Mouse (Mus musculus) limb, embryonic 11.5 days (tissue): Measurements from ENCODE around the gene 1700024G13Rik. TPM values are rescaled to one million over a fixed set of nuclear protein-coding genes. Genes with fewer than 3 reads are reported as not detected.
"Not testable (repeated sequence)": the region's sequence is repeated elsewhere in the genome, so short reads cannot be mapped to it uniquely, and the experiment has no call there.

ENCODE experiments used
- ATAC-seq: fragments of 200-750 bp; cut with Nextera tagmentation; 2 replicates; pipeline ENCODE4 v1.8.0; 2017; ENCODE audit warnings: low read depth; ENCODE audit not compliant: insufficient number of reproducible peaks, low FRiP score, low TSS enrichment
- DNase-seq: peaks from one replicate; pipeline ENCODE4 v3.0.0-alpha.2; 2015; ENCODE audit warnings: low spot score
- H3K27ac ChIP-seq: fragments of 300-500 bp; sonication (generic); replicated peaks from 2 replicates; pipeline ENCODE4 v1.5.1; 2014; ENCODE audit warnings: low read depth, mild to moderate bottlenecking, low read length
- H3K27me3 ChIP-seq: fragments of 300-500 bp; sonication (generic); 2 replicates; pipeline ENCODE4 v1.6.1; 2014; ENCODE audit warnings: mild to moderate bottlenecking, low read length, mixed read lengths; ENCODE audit not compliant: control insufficient read depth, insufficient read depth
- H3K36me3 ChIP-seq: fragments of 300-500 bp; sonication (generic); 2 replicates; pipeline ENCODE4 v1.6.1; 2014; ENCODE audit warnings: mild to moderate bottlenecking, low read length, moderate library complexity, mixed read lengths; ENCODE audit not compliant: control insufficient read depth, insufficient read depth
- H3K4me1 ChIP-seq: fragments of 300-500 bp; sonication (generic); 2 replicates; pipeline ENCODE4 v1.6.1; 2014; ENCODE audit warnings: low read length, mixed read lengths; ENCODE audit not compliant: control insufficient read depth, insufficient read depth
- H3K4me2 ChIP-seq: fragments of 300-500 bp; sonication (generic); 2 replicates; pipeline ENCODE4 v1.6.1; 2014; ENCODE audit warnings: low read depth, mild to moderate bottlenecking, moderate library complexity; ENCODE audit not compliant: severe bottlenecking
- H3K4me3 ChIP-seq: fragments of 300-500 bp; sonication (generic); 2 replicates; pipeline ENCODE4 v1.5.1; 2014; ENCODE audit warnings: low read depth, low read length
- H3K9ac ChIP-seq: fragments of 300-500 bp; sonication (generic); 2 replicates; pipeline ENCODE4 v1.6.1; 2014; ENCODE audit warnings: mild to moderate bottlenecking, low read length
- H3K9me3 ChIP-seq: fragments of 300-500 bp; sonication (generic); 2 replicates; pipeline ENCODE4 v1.6.1; 2016; ENCODE audit warnings: low read length; ENCODE audit not compliant: control insufficient read depth
- WGBS: fragments of 180-500 bp; shearing (Covaris S2); extraction: QIAGEN DNeasy Blood & Tissue Kit; methylation state at CpG from one replicate; pipeline ENCODE4 v1.1.7; 2014; 5-methylcytosine and 5-hydroxymethylcytosine counted together
- polyA plus RNA-seq: library from polyadenylated mRNA; unstranded; fragments of >200 nt; fragmentation: Nextera tagmentation; extraction: Ambion mirVana; gene quantifications from 2 replicates; pipeline ENCODE4 v1.2.1, GENCODE M21; 2014

Gene 1700024G13Rik
- polyA plus RNA-seq, 1 experiment from 2014 or later, result not detected

DNA sequence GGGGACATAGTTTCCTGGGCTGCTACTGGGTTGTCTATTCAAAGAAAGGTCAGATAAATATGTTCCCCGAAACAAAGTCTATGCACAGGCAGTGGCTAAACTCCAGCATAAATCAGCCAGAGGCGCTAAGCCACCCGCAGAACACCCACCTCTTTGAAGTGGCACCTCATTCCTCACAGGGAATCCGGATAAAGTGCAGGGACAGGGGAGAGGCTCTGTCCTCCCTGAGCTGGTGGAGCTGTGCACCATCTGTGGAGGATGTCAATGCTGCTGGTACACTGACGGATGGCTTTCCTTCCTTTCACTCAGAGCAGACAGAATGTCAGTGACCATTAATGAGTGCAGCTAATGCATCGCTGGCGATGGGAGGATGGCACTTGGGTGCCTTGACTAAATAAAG lies 7.1 kb downstream of the 1700024G13Rik start:
- H3K4me2 ChIP-seq, result no peak overlapping the region

DNA sequence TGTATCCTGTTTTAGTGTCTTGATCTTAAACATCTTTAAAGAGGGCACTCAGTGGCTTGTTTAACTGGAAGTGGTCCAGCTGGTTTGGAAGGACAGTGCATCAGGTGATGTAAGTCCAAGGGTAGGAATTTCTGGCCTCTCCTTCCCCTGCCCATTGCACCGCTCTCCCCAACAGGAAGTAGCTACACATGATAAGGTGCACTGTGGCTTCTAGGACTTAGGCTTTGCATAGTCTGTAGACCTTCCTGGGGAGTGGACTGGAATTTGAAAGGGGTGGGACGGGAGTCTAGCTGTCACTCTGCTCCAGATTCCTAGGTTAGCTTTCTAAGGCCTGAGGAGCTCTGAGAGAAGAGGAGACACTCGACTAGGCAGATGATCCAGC lies 8.1 kb downstream of the 1700024G13Rik start:
- Histone ChIP-seq H3K4me1 (peaks cover 11% of the 10 kb centered on the region), H3K27ac (no peak overlapping the region), H3K27me3 (no peaks in the 10 kb centered on the region), H3K4me3 (no peak overlapping the region), H3K36me3 (no peaks in the 10 kb centered on the region), H3K9me3 (no peaks in the 10 kb centered on the region), H3K9ac (no peak overlapping the region), H3K4me2 (no peak overlapping the region)
- WGBS, result 47% methylated on average over 3 of the region's 3 CpGs
- DNase-seq (no peak), ATAC-seq (no peak)

More for the DNA sequence above, 7.1 kb downstream of the 1700024G13Rik start:
- ATAC-seq (no peak), DNase-seq (no peak)
- Histone ChIP-seq H3K4me1 (peaks cover 11% of the 10 kb centered on the region), H3K9ac (no peak overlapping the region), H3K27me3 (no peaks in the 10 kb centered on the region), H3K36me3 (no peaks in the 10 kb centered on the region), H3K4me3 (no peak overlapping the region), H3K9me3 (no peaks in the 10 kb centered on the region), H3K27ac (no peak overlapping the region)
- WGBS, result 9% methylated on average over 7 of the region's 7 CpGs

DNA sequence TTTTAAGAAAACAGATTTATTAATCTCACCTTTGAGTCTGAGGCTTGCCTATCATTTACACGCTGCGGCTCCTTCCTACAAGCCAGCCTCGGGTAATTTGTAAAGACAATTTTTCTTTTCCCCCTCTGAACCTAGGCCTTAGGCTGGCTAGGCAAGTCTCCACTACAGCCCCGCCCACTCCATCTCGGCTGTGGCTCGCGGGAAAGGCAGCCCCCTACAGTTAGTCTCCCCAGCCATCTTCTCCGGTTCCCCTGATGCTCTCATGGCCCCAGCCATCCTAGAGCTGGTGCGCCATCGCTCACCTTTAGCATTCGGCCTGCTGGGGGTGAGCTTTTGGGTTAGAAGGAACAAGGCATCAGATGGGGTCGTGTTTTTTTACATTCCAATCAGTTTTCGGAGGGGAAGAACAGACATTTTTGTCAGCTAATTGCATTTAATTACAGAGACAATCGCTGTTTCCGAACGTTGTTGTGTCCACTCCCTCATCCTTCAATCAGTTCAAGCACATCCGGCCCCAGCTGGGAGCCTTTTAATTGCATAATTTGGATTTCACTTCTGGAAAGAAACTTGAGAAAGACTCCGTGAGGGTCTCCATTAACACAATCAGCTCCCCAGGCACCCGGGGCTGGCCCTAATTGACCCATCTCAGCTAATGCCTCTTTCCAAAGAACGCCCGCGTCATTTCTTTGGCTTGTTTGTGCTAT lies 8.6 kb downstream of the 1700024G13Rik start:
- no peaks in the 10 kb centered on the region for H3K27me3 ChIP-seq
- WGBS, result 7% methylated on average over 22 of the region's 22 CpGs
- no peak overlapping the region for H3K4me3 ChIP-seq
- H3K27ac ChIP-seq, result no peak overlapping the region
- no peaks in the 10 kb centered on the region for H3K36me3 ChIP-seq
- H3K9ac ChIP-seq, result no peak overlapping the region
- H3K9me3 ChIP-seq, result no peaks in the 10 kb centered on the region
- H3K4me2 ChIP-seq, result peak overlapping the region; percentile 22; the same call in 1 of the 2 replicates
- H3K4me1 ChIP-seq, result peaks cover 11% of the 10 kb centered on the region
- ATAC-seq (no peak), DNase-seq (peak; percentile 42)

DNA sequence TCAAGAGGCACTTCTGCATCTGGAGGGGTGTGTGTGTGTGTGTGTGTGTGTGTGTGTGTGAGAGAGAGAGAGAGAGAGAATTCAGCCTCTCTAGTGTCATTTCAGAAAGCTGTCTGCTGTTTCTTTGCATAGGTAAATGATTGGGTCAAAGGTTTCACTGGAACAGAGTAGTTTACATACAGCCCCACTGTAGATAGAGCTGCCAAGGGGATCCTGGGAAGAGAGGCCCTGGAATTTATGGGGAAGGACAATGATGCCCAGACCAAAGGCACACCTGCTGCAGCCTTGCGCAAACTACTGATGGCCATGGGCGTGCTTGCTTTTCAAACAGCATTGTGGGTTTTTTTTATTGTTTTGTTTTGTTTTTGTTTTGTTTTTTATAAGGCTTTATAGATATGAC lies 15.7 kb downstream of the 1700024G13Rik start:
- H3K9ac ChIP-seq, result no peak overlapping the region
- H3K36me3 ChIP-seq, result no peaks in the 10 kb centered on the region
- H3K4me3 ChIP-seq, result no peak overlapping the region
- H3K4me1 ChIP-seq, result no peaks in the 10 kb centered on the region
- no peak for DNase-seq
- no peak for ATAC-seq
- H3K27me3 ChIP-seq, result no peaks in the 10 kb centered on the region
- no peak overlapping the region for H3K4me2 ChIP-seq
- H3K9me3 ChIP-seq, result no peaks in the 10 kb centered on the region
- H3K27ac ChIP-seq, result no peak overlapping the region
- WGBS, result 83% methylated on average over 2 of the region's 2 CpGs

DNA sequence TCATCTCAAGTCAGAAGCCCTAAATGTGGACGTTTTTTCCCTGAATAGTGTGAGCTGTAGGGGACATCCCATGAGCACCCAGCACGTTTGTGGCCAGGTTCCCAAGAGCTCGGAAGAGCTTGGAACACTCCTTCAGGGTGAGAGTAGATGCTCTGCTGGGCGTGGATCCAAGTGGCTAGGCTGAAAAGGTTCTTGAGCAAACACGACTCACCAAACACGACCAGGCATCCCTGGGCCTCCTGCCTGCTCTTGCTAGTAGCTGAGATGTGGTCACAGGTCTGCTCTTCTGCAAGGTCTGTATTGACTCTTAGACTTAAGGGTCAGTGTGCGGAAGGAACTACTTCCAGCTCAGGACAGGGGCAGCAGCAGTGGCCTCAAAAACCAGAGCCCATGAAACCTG lies 18.4 kb downstream of the 1700024G13Rik start:
- Histone ChIP-seq H3K27ac (no peak overlapping the region), H3K9me3 (no peaks in the 10 kb centered on the region), H3K9ac (no peak overlapping the region), H3K4me3 (no peak overlapping the region), H3K27me3 (no peaks in the 10 kb centered on the region), H3K4me2 (no peak overlapping the region), H3K36me3 (no peaks in the 10 kb centered on the region), H3K4me1 (no peaks in the 10 kb centered on the region)
- 78% methylated on average over 7 of the region's 7 CpGs for WGBS
- ATAC-seq (no peak), DNase-seq (no peak)

DNA sequence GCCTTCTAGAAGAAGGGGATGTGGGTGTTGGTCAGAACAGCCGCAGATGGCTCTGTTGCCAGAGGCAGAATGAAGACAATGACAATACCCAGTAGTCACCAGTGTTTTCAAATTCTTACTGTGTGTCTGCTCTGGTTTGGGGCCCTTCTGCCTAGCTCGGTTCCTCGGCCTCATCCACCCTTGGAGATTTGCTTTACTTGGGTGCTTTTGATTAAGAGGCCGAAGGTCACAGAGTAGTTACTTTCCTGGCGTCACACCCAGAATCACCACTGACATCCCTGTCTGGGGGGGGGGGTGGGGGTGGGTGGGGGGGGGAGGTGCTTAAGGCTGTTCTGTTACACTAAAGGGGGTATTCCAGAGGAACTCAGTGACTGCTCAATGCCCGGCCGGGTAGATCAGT lies 23.8 kb downstream of the 1700024G13Rik start:
- Histone ChIP-seq H3K27me3 (no peaks in the 10 kb centered on the region), H3K9ac (no peak overlapping the region), H3K4me3 (no peak overlapping the region), H3K9me3 (no peaks in the 10 kb centered on the region; the same call in 1 of the 2 replicates), H3K4me2 (no peak overlapping the region), H3K27ac (no peak overlapping the region), H3K4me1 (no peaks in the 10 kb centered on the region), H3K36me3 (no peaks in the 10 kb centered on the region)
- 47% methylated on average over 7 of the region's 7 CpGs for WGBS
- ATAC-seq (no peak), DNase-seq (no peak)

DNA sequence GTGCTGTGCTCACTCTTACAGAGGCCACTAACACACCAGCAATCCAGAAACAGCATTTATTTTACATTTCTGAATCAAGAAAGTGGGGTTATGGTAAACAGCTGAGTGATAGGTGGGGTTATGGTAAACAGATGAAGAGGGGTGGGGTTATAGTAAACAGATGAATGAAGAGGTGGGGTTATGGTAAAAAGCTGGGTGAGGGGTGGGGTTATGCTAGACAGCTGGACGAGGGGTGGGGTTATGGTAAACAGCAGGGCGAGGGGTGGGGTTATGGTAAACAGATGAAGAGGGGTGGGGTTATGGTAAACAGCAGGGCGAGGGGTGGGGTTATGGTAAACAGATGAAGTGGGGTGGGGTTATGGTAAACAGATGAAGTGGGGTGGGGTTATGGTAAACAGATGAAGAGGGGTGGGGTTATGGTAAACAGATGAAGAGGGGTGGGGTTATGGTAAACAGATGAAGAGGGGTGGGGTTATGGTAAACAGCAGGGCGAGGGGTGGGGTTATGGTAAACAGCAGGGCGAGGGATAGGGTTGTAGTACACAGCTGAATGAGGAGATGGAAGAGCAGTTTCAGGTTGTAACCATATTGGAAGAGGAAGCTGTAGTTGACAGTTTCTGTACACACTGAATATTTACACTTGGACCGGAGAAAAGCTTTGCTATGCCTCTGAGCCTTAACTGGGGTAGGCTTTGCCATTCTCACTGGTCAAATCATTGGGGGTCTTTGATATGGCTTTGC lies 36.8 kb downstream of the 1700024G13Rik start:
- not testable (repeated sequence) for ATAC-seq, H3K9me3 ChIP-seq, H3K27me3 ChIP-seq, H3K36me3 ChIP-seq, H3K9ac ChIP-seq, H3K4me2 ChIP-seq, H3K4me3 ChIP-seq, H3K4me1 ChIP-seq, DNase-seq, H3K27ac ChIP-seq
- 32% methylated on average over 6 of the region's 6 CpGs for WGBS

DNA sequence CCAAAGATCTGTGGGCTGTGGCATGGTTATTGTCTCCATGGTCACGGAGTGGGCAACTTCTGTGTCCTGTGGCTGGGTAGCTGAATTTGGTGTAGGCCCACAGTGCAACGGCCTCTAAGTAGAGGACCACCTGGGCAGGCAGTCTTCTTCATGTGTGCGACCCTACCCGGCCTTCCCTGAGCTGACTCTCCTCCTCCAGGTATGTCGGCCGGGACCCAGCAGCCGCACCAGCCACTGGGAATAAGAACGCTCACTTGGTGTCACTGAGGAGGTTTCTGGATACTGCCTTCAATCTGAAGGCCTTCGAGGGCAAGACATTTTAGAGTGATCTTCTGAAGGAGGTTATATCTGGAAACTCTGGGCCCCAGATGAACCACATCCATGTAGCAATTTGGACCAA lies 40.9 kb downstream of the 1700024G13Rik start:
- 96% methylated on average over 9 of the region's 9 CpGs for WGBS
- DNase-seq, result no peak
- no peaks in the 10 kb centered on the region for H3K4me1 ChIP-seq
- no peaks in the 10 kb centered on the region for H3K9me3 ChIP-seq
- H3K4me2 ChIP-seq, result no peak overlapping the region
- H3K9ac ChIP-seq, result no peak overlapping the region
- H3K4me3 ChIP-seq, result no peak overlapping the region
- no peaks in the 10 kb centered on the region for H3K27me3 ChIP-seq
- H3K27ac ChIP-seq, result no peak overlapping the region
- H3K36me3 ChIP-seq, result no peaks in the 10 kb centered on the region
- no peak for ATAC-seq
